Mouse (Mus musculus) forebrain, embryonic 12.5 days (tissue): ENCODE results near the gene Kctd19. TPM values are rescaled to one million over a fixed set of nuclear protein-coding genes. Genes with fewer than 3 reads are reported as not detected.
A peak's percentile ranks its signal among the peaks of the same experiment; 100 is the strongest.

Experiments
- ATAC-seq: fragments of 200-750 bp; cut with Nextera tagmentation; 2 replicates; pipeline ENCODE4 v1.8.0; 2017; ENCODE audit warnings: moderate TSS enrichment; ENCODE audit not compliant: low FRiP score
- H3K27ac ChIP-seq: fragments of 300-500 bp; sonication (generic); 2 replicates; pipeline ENCODE4 v1.5.1; 2016; ENCODE audit warnings: mild to moderate bottlenecking
- H3K27me3 ChIP-seq: fragments of 300-500 bp; sonication (generic); 2 replicates; pipeline ENCODE4 v1.6.1; 2016; ENCODE audit warnings: mild to moderate bottlenecking
- H3K36me3 ChIP-seq: fragments of 300-500 bp; sonication (generic); replicated peaks from 2 replicates; pipeline ENCODE4 v1.6.1; 2016; ENCODE audit warnings: mild to moderate bottlenecking
- H3K4me1 ChIP-seq: fragments of 300-500 bp; sonication (generic); 2 replicates; pipeline ENCODE4 v1.6.1; 2016
- H3K4me2 ChIP-seq: fragments of 300-500 bp; sonication (generic); 2 replicates; pipeline ENCODE4 v1.6.1; 2016; ENCODE audit warnings: mild to moderate bottlenecking, moderate library complexity
- H3K4me3 ChIP-seq: fragments of 300-500 bp; sonication (generic); replicated peaks from 2 replicates; pipeline ENCODE4 v1.5.1; 2016; ENCODE audit warnings: mild to moderate bottlenecking
- H3K9ac ChIP-seq: fragments of 300-500 bp; sonication (generic); 2 replicates; pipeline ENCODE4 v1.6.1; 2016; ENCODE audit warnings: mild to moderate bottlenecking
- H3K9me3 ChIP-seq: fragments of 300-500 bp; sonication (generic); 2 replicates; pipeline ENCODE4 v1.6.1; 2016
- WGBS: fragments of 180-500 bp; shearing (Covaris S2); methylation state at CpG from one replicate; pipeline ENCODE4 v1.1.7; 2016; 5-methylcytosine and 5-hydroxymethylcytosine counted together
- polyA plus RNA-seq: library from polyadenylated mRNA; unstranded; fragments of >200 nt; fragmentation: Nextera tagmentation; extraction: Ambion mirVana; gene quantifications from 2 replicates; pipeline ENCODE4 v1.2.1, GENCODE M21; 2016

Kctd19 gene
- 0.13 TPM in 1 of 2 replicates, not detected in the other for polyA plus RNA-seq

- Histone ChIP-seq H3K4me2 (peak within 1 kb of the TSS; percentile 59), H3K36me3 (no peaks in the 10 kb centered on the region), H3K9ac (peak within 1 kb of the TSS; percentile 36), H3K4me3 (peak within 1 kb of the TSS; percentile 36), H3K4me1 (peaks cover 7% of the 10 kb centered on the region), H3K9me3 (0 out of 2 replicates have a peak, but pooled peaks cover 3% of the 10 kb centered on the region), H3K27ac (no peak within 1 kb of the TSS), H3K27me3 (peaks cover 17% of the 10 kb centered on the region)
- ATAC-seq, result peak; percentile 64
- WGBS, result 2% methylated on average over 34 of the region's 34 CpGs
Measured at GRCm38 (mm10) chr8:105413391-105413790, at the start of gene Kctd19, which contains the start of gene Lrrc36. Kctd19 (minus strand) TSS chr8:105413502. Lrrc36 (plus strand) TSS chr8:105413571.

GRCm38 (mm10) chr8:105461085-105461803 lies 47.9 kb upstream of the Kctd19 start:
- H3K9me3 ChIP-seq, result no peaks in the 10 kb centered on the region
- no peaks in the 10 kb centered on the region for H3K36me3 ChIP-seq
- peaks cover 20% of the 10 kb centered on the region for H3K4me1 ChIP-seq
- no peak overlapping the region for H3K4me2 ChIP-seq
- H3K9ac ChIP-seq, result no peak overlapping the region
- no peak overlapping the region for H3K27ac ChIP-seq
- 77% methylated on average over 13 of the region's 13 CpGs for WGBS
- no peak for ATAC-seq
- H3K27me3 ChIP-seq, result no peaks in the 10 kb centered on the region
- no peak overlapping the region for H3K4me3 ChIP-seq

- H3K4me3 ChIP-seq, result no peak overlapping the region
- 67% methylated on average over 10 of the region's 10 CpGs for WGBS
- H3K36me3 ChIP-seq, result no peaks in the 10 kb centered on the region
- H3K27me3 ChIP-seq, result no peaks in the 10 kb centered on the region
- H3K9ac ChIP-seq, result no peak overlapping the region
- no peaks in the 10 kb centered on the region for H3K9me3 ChIP-seq
- H3K4me1 ChIP-seq, result peaks cover 22% of the 10 kb centered on the region
- no peak overlapping the region for H3K27ac ChIP-seq
- ATAC-seq, result no peak
- no peak overlapping the region for H3K4me2 ChIP-seq
Measured at GRCm38 (mm10) chr8:105455218-105455617, 41.9 kb upstream of the Kctd19 start.

GRCm38 (mm10) chr8:105454088-105454487 lies 40.8 kb upstream of the Kctd19 start:
- Histone ChIP-seq H3K9me3 (no peaks in the 10 kb centered on the region), H3K4me1 (peaks cover 22% of the 10 kb centered on the region), H3K27me3 (no peaks in the 10 kb centered on the region), H3K4me2 (no peak overlapping the region), H3K36me3 (no peaks in the 10 kb centered on the region), H3K27ac (no peak overlapping the region), H3K9ac (no peak overlapping the region), H3K4me3 (no peak overlapping the region)
- WGBS, result 73% methylated on average over 5 of the region's 5 CpGs
- ATAC-seq, result no peak

GRCm38 (mm10) chr8:105453296-105453695 lies 40.0 kb upstream of the Kctd19 start:
- ATAC-seq, result no peak
- H3K4me1 ChIP-seq, result peaks cover 19% of the 10 kb centered on the region
- no peaks in the 10 kb centered on the region for H3K36me3 ChIP-seq
- H3K9ac ChIP-seq, result no peak overlapping the region
- 89% methylated on average over 5 of the region's 5 CpGs for WGBS
- H3K4me2 ChIP-seq, result no peak overlapping the region
- H3K4me3 ChIP-seq, result no peak overlapping the region
- H3K27me3 ChIP-seq, result no peaks in the 10 kb centered on the region
- no peak overlapping the region for H3K27ac ChIP-seq
- no peaks in the 10 kb centered on the region for H3K9me3 ChIP-seq

- no peak overlapping the region for H3K4me2 ChIP-seq
- no peaks in the 10 kb centered on the region for H3K36me3 ChIP-seq
- H3K4me3 ChIP-seq, result no peak overlapping the region
- ATAC-seq, result 0 out of 2 replicates have a peak, but pooled peaks have one; percentile 14
- 52% methylated on average over 15 of the region's 15 CpGs for WGBS
- peaks cover 16% of the 10 kb centered on the region for H3K4me1 ChIP-seq
- H3K9ac ChIP-seq, result no peak overlapping the region
- no peaks in the 10 kb centered on the region for H3K27me3 ChIP-seq
- H3K9me3 ChIP-seq, result no peaks in the 10 kb centered on the region
- H3K27ac ChIP-seq, result peak overlapping the region; percentile 46; the same call in 1 of the 2 replicates
Measured at GRCm38 (mm10) chr8:105451903-105452603, 38.8 kb upstream of the Kctd19 start.

GRCm38 (mm10) chr8:105450977-105451376 lies 37.7 kb upstream of the Kctd19 start:
- H3K9me3 ChIP-seq, result no peaks in the 10 kb centered on the region
- no peak for ATAC-seq
- H3K4me1 ChIP-seq, result peaks cover 21% of the 10 kb centered on the region
- no peak overlapping the region for H3K4me3 ChIP-seq
- 36% methylated on average over 1 of the region's 1 CpGs for WGBS
- no peak overlapping the region for H3K9ac ChIP-seq
- no peaks in the 10 kb centered on the region for H3K36me3 ChIP-seq
- H3K27me3 ChIP-seq, result no peaks in the 10 kb centered on the region
- H3K4me2 ChIP-seq, result no peak overlapping the region
- H3K27ac ChIP-seq, result no peak overlapping the region

GRCm38 (mm10) chr8:105448596-105448995 lies 35.3 kb upstream of the Kctd19 start:
- H3K27me3 ChIP-seq, result no peaks in the 10 kb centered on the region
- H3K4me2 ChIP-seq, result no peak overlapping the region
- 85% methylated on average over 5 of the region's 5 CpGs for WGBS
- no peaks in the 10 kb centered on the region for H3K36me3 ChIP-seq
- no peaks in the 10 kb centered on the region for H3K9me3 ChIP-seq
- no peak overlapping the region for H3K27ac ChIP-seq
- no peak overlapping the region for H3K9ac ChIP-seq
- ATAC-seq, result no peak
- H3K4me3 ChIP-seq, result no peak overlapping the region
- peaks cover 29% of the 10 kb centered on the region for H3K4me1 ChIP-seq

- Histone ChIP-seq H3K9ac (no peak overlapping the region), H3K4me2 (no peak overlapping the region), H3K27me3 (no peaks in the 10 kb centered on the region), H3K27ac (no peak overlapping the region), H3K36me3 (no peaks in the 10 kb centered on the region), H3K4me3 (no peak overlapping the region), H3K9me3 (no peaks in the 10 kb centered on the region), H3K4me1 (peaks cover 29% of the 10 kb centered on the region)
- 96% methylated on average over 3 of the region's 3 CpGs for WGBS
- ATAC-seq, result no peak
Measured at GRCm38 (mm10) chr8:105448188-105448587, 34.9 kb upstream of the Kctd19 start.

- Histone ChIP-seq H3K4me2 (peak overlapping the region; percentile 39), H3K9me3 (no peaks in the 10 kb centered on the region), H3K36me3 (no peaks in the 10 kb centered on the region), H3K4me1 (peaks cover 18% of the 10 kb centered on the region), H3K27me3 (no peaks in the 10 kb centered on the region), H3K4me3 (no peak overlapping the region), H3K9ac (no peak overlapping the region), H3K27ac (peak overlapping the region; percentile 84)
- peak; percentile 76 for ATAC-seq
- 10% methylated on average over 4 of the region's 4 CpGs for WGBS
Measured at GRCm38 (mm10) chr8:105446127-105446552, 32.8 kb upstream of the Kctd19 start.

GRCm38 (mm10) chr8:105445296-105446126 lies 32.2 kb upstream of the Kctd19 start:
- 24% methylated on average over 11 of the region's 11 CpGs for WGBS
- Histone ChIP-seq H3K27ac (peak overlapping the region; percentile 84), H3K9ac (no peak overlapping the region), H3K36me3 (no peaks in the 10 kb centered on the region), H3K4me2 (peak overlapping the region; percentile 39), H3K9me3 (no peaks in the 10 kb centered on the region), H3K27me3 (no peaks in the 10 kb centered on the region), H3K4me3 (no peak overlapping the region), H3K4me1 (peaks cover 13% of the 10 kb centered on the region)
- peak; percentile 89 for ATAC-seq

GRCm38 (mm10) chr8:105442661-105443060 lies 29.4 kb upstream of the Kctd19 start:
- Histone ChIP-seq H3K4me3 (no peak overlapping the region), H3K4me2 (no peak overlapping the region), H3K36me3 (no peaks in the 10 kb centered on the region), H3K9ac (no peak overlapping the region), H3K9me3 (no peaks in the 10 kb centered on the region), H3K4me1 (peaks cover 13% of the 10 kb centered on the region), H3K27ac (no peak overlapping the region), H3K27me3 (0 out of 2 replicates have a peak, but pooled peaks cover 3% of the 10 kb centered on the region)
- no peak for ATAC-seq
- WGBS, result 91% methylated on average over 5 of the region's 5 CpGs
